Mouse (Mus musculus) brain, embryonic 14.5 days (tissue): ENCODE data around the gene Art2b.
"Not testable (repeated sequence)": the region's sequence is repeated elsewhere in the genome, so short reads cannot be mapped to it uniquely, and the experiment has no call there.

Source experiments
- CTCF ChIP-seq: fragments of 200-500 bp; IDR thresholded peaks from 2 replicates; pipeline ENCODE4 v1.5.1; 2012; ENCODE audit warnings: inconsistent platforms, mild to moderate bottlenecking, moderate library complexity, borderline replicate concordance; ENCODE audit not compliant: insufficient read depth, insufficient read length; ENCODE audit errors: extremely low read depth
- POLR2A ChIP-seq: fragments of 200-500 bp; IDR thresholded peaks from 2 replicates; pipeline ENCODE4 v1.6.1; 2012; ENCODE audit warnings: mild to moderate bottlenecking, inconsistent platforms, borderline replicate concordance; ENCODE audit not compliant: poor library complexity, insufficient read depth, insufficient read length, severe bottlenecking; ENCODE audit errors: extremely low read depth

DNA sequence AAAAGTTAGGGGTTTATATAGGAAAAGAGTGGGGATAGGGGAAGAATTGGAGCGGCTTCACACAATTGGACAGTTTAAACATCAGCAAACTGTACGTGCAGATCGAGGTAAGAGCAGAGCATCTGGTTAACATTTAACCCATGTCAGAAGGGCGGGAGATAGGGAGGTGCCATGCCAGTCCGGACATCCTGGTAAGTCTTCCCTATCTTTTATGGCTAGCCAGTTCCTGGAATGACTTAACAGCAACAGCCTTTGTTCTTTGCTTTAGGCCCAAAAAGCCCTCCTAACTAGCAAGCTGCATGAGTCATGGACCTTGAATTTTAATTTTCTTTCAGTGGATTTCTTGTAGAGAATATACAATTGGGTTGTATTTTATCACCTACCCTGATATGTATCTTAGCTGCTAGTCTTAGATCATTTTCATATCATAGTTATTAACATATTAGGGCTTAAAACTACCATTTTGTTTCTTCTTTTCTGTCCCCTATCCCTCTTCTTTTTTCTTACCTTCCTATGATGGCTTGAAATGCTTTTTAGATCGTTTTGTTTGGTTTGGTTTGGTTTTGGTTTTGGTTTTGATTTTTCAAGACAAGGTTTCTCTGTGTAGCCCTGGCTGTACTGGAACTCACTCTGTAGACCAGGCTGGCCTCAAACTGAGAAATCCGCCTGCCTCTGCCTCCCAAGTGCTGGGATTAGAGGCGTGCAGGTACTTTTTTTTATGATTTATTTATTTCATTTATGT is 27.6 kb upstream of the Art2b start:
- TF ChIP-seq CTCF, POLR2A: not testable (repeated sequence)
